In genomic region chr19:37174116-37174715, GRCm38 (mm10) we compare ENCODE assay signal across 8 mouse cellular contexts. TPM values are rescaled to one million over a fixed set of nuclear protein-coding genes. Genes with fewer than 3 reads are reported as not detected.
DNase-seq lines count a peak whose midpoint lies in the region; ATAC-seq and TF ChIP-seq lines count a peak whose summit lies in the region.

No protein-coding gene starts in this region.

- no peak for ATAC-seq in erythroblast, adult 5-6 weeks (replicated peaks; ENCODE audit: low FRiP score, poor library complexity, severe bottlenecking)
- peak; percentile 46 for ATAC-seq in hindbrain, postnatal 0 days
- peak; percentile 56 for ATAC-seq in limb, embryonic 11.5 days (ENCODE audit: insufficient number of reproducible peaks, low FRiP score, low TSS enrichment, low read depth)

- H3K4me1 ChIP-seq in erythroblast, embryonic 14.5 days (ENCODE audit: control insufficient read depth) = peaks cover 56% of the 10 kb centered on the region
- H3K4me1 ChIP-seq in hindbrain, postnatal 0 days (ENCODE audit: insufficient read depth, low read length) = peaks cover 4% of the 10 kb centered on the region
- H3K4me1 ChIP-seq in limb, embryonic 11.5 days (ENCODE audit: control insufficient read depth, insufficient read depth, low read length) = no peaks in the 10 kb centered on the region
- H3K4me1 ChIP-seq in midbrain, embryonic 10.5 days = peaks cover 35% of the 10 kb centered on the region

- DNase-seq in cerebellum, adult 9-10 months = peak; percentile 73
- DNase-seq in frontal cortex, postnatal 25 days (ENCODE audit: low spot score in 2 of 2) = peak; percentile 24 to 31
- peak; percentile 67 for DNase-seq in hindbrain, postnatal 0 days (ENCODE audit: low spot score)
- peak; percentile 74 for DNase-seq in limb, embryonic 11.5 days (ENCODE audit: low spot score)
- DNase-seq in midbrain, embryonic 10.5 days (ENCODE audit: low spot score) = peak; percentile 78
- DNase-seq in right cerebral cortex, postnatal 4 days = peak; percentile 73

- peaks cover 44% of the 10 kb centered on the region for H3K36me3 ChIP-seq in erythroblast, embryonic 14.5 days (ENCODE audit: control insufficient read depth)
- H3K36me3 ChIP-seq in hindbrain, postnatal 0 days (ENCODE audit: insufficient read depth, low read length) = no peaks in the 10 kb centered on the region
- H3K36me3 ChIP-seq in limb, embryonic 11.5 days (ENCODE audit: control insufficient read depth, insufficient read depth, low read length) = no peaks in the 10 kb centered on the region
- no peaks in the 10 kb centered on the region for H3K36me3 ChIP-seq in midbrain, embryonic 10.5 days

- under 1% methylated on average over 70 of the region's 70 CpGs for WGBS in hindbrain, postnatal 0 days
- under 1% methylated on average over 68 of the region's 70 CpGs for WGBS in limb, embryonic 11.5 days
- 1% methylated on average over 70 of the region's 70 CpGs for WGBS in midbrain, embryonic 10.5 days

- H3K4me3 ChIP-seq in erythroblast, embryonic 14.5 days (replicated peaks) = peak overlapping the region; percentile 65
- peak overlapping the region; percentile 71 for H3K4me3 ChIP-seq in hindbrain, postnatal 0 days (ENCODE audit: low read length)
- H3K4me3 ChIP-seq in limb, embryonic 11.5 days (ENCODE audit: low read depth, low read length) = peak overlapping the region; percentile 60
- peak overlapping the region; percentile 82 for H3K4me3 ChIP-seq in midbrain, embryonic 10.5 days

- peak overlapping the region; percentile 81 for H3K9ac ChIP-seq in hindbrain, postnatal 0 days (replicated peaks; ENCODE audit: low read length)
- H3K9ac ChIP-seq in limb, embryonic 11.5 days (ENCODE audit: low read length) = peak overlapping the region; percentile 63

- H3K27ac ChIP-seq in hindbrain, postnatal 0 days = peak overlapping the region; percentile 91
- H3K27ac ChIP-seq in limb, embryonic 11.5 days (replicated peaks; ENCODE audit: low read depth, low read length) = no peak overlapping the region
- peak overlapping the region; percentile 79 for H3K27ac ChIP-seq in midbrain, embryonic 10.5 days (replicated peaks)

- peak overlapping the region; percentile 96 for H3K4me2 ChIP-seq in hindbrain, postnatal 0 days (ENCODE audit: low read depth, low read length)
- H3K4me2 ChIP-seq in limb, embryonic 11.5 days (ENCODE audit: low read depth, severe bottlenecking) = peak overlapping the region; percentile 100

- H3K9me3 ChIP-seq in erythroblast, embryonic 14.5 days (ENCODE audit: control insufficient read depth, low read length) = peaks cover 15% of the 10 kb centered on the region
- no peaks in the 10 kb centered on the region for H3K9me3 ChIP-seq in hindbrain, postnatal 0 days (ENCODE audit: low read length)
- H3K9me3 ChIP-seq in limb, embryonic 11.5 days (ENCODE audit: control insufficient read depth, low read length) = no peaks in the 10 kb centered on the region
- H3K9me3 ChIP-seq in midbrain, embryonic 10.5 days (replicated peaks) = no peaks in the 10 kb centered on the region

- no peak for TF ChIP-seq CTCF in hindbrain, postnatal 0 days (IDR thresholded peaks at IDR 0.05; ENCODE audit: low read depth)

- peaks cover 70% of the 10 kb centered on the region for H3K27me3 ChIP-seq in erythroblast, embryonic 14.5 days (ENCODE audit: control insufficient read depth)
- no peaks in the 10 kb centered on the region for H3K27me3 ChIP-seq in hindbrain, postnatal 0 days (ENCODE audit: insufficient read depth, low read length)
- peaks cover 24% of the 10 kb centered on the region for H3K27me3 ChIP-seq in limb, embryonic 11.5 days (ENCODE audit: control insufficient read depth, insufficient read depth, low read length)
- peaks cover 54% of the 10 kb centered on the region for H3K27me3 ChIP-seq in midbrain, embryonic 10.5 days (ENCODE audit: low read depth, poor library complexity, severe bottlenecking)

RNA-seq across cellular contexts. Expression of gene March5, which starts 33.1 kb away (rescaled TPM):
- polyA plus RNA-seq in erythroblast, embryonic 14.5 days (2012) = 23.8 and 29.4 TPM in 2 replicates
- total RNA-seq in erythroblast, adult 5-6 weeks (2015; ENCODE audit: low replicate concordance) = 393 and 429 TPM in 2 replicates
- 510 and 553 TPM in 2 replicates for total RNA-seq in erythroblast, adult 5-6 weeks (2017; ENCODE audit: low replicate concordance)
- 50.3 and 65.0 TPM in 2 replicates for total RNA-seq in hindbrain, postnatal 0 days (2014; rRNA removed)
- 94.8 and 100 TPM in 2 replicates for polyA plus RNA-seq in hindbrain, postnatal 0 days (2015; fragmentation: Nextera tagmentation; extraction: Ambion mirVana)
- polyA plus RNA-seq in limb, embryonic 11.5 days (2014; fragmentation: Nextera tagmentation; extraction: Ambion mirVana) = 154 and 163 TPM in 2 replicates
- 111 and 115 TPM in 2 replicates for polyA plus RNA-seq in midbrain, embryonic 10.5 days (2016; fragmentation: Nextera tagmentation; extraction: Ambion mirVana)

RNA-seq across cellular contexts. Expression of gene Cpeb3, which starts 34.2 kb away (rescaled TPM):
- 7.6 and 10.1 TPM in 2 replicates for polyA plus RNA-seq in erythroblast, embryonic 14.5 days (2012)
- 76.5 and 113 TPM in 2 replicates for total RNA-seq in erythroblast, adult 5-6 weeks (2015; ENCODE audit: low replicate concordance)
- total RNA-seq in erythroblast, adult 5-6 weeks (2017; ENCODE audit: low replicate concordance) = 90.5 and 97.3 TPM in 2 replicates
- 23.7 and 26.1 TPM in 2 replicates for total RNA-seq in hindbrain, postnatal 0 days (2014; rRNA removed)
- polyA plus RNA-seq in hindbrain, postnatal 0 days (2015; fragmentation: Nextera tagmentation; extraction: Ambion mirVana) = 10.3 and 11.3 TPM in 2 replicates
- polyA plus RNA-seq in limb, embryonic 11.5 days (2014; fragmentation: Nextera tagmentation; extraction: Ambion mirVana) = 0.68 and 0.82 TPM in 2 replicates
- polyA plus RNA-seq in midbrain, embryonic 10.5 days (2016; fragmentation: Nextera tagmentation; extraction: Ambion mirVana) = 1.2 and 2.0 TPM in 2 replicates

Comparison
In these comparisons a context has a peak if more than half of its experiments do, and no peak if none do; other contexts are left out.
1. DNase-seq: peak in every context shown above with its lines; median percentile 78 in midbrain, embryonic 10.5 days; 74 in limb, embryonic 11.5 days; 73 in cerebellum, adult 9-10 months; 73 in right cerebral cortex, postnatal 4 days; 67 in hindbrain, postnatal 0 days; 28 in frontal cortex, postnatal 25 days.